Mouse (Mus musculus) hindbrain, embryonic 11.5 days (tissue): ENCODE measurements at regions not wholly inside any gene's neighbourhood (a gene's known extent, or its start where the extent isn't known, plus 50 kb on each side); places are given as distances from the start of the nearest gene placed in this dataset.

Experiments used
- ATAC-seq: fragments of 200-750 bp; cut with Nextera tagmentation; 2 replicates; pipeline ENCODE4 v1.8.0; 2017; ENCODE audit warnings: mild to moderate bottlenecking, moderate TSS enrichment, moderate library complexity; ENCODE audit not compliant: low FRiP score
- DNase-seq: peaks from one replicate; pipeline ENCODE4 v3.0.0-alpha.2; 2015; ENCODE audit warnings: low spot score
- H3K27ac ChIP-seq: fragments of 300-500 bp; sonication (generic); 2 replicates; pipeline ENCODE4 v1.5.1; 2014; ENCODE audit warnings: mild to moderate bottlenecking, low read depth, low read length
- H3K27me3 ChIP-seq: fragments of 300-500 bp; sonication (generic); 2 replicates; pipeline ENCODE4 v1.6.1; 2014; ENCODE audit warnings: mild to moderate bottlenecking, low read length, moderate library complexity, mixed read lengths; ENCODE audit not compliant: control insufficient read depth, insufficient read depth
- H3K36me3 ChIP-seq: fragments of 300-500 bp; sonication (generic); 2 replicates; pipeline ENCODE4 v1.6.1; 2014; ENCODE audit warnings: mild to moderate bottlenecking, low read length, moderate library complexity, mixed read lengths; ENCODE audit not compliant: control insufficient read depth, insufficient read depth
- H3K4me1 ChIP-seq: fragments of 300-500 bp; sonication (generic); replicated peaks from 2 replicates; pipeline ENCODE4 v1.6.1; 2014; ENCODE audit warnings: low read length, mixed read lengths; ENCODE audit not compliant: control insufficient read depth, insufficient read depth
- H3K4me2 ChIP-seq: fragments of 300-500 bp; sonication (generic); replicated peaks from 2 replicates; pipeline ENCODE4 v1.6.1; 2014; ENCODE audit warnings: mild to moderate bottlenecking, low read depth, low read length
- H3K4me3 ChIP-seq: fragments of 300-500 bp; sonication (generic); 2 replicates; pipeline ENCODE4 v1.5.1; 2014; ENCODE audit warnings: low read depth, low read length
- H3K9ac ChIP-seq: fragments of 300-500 bp; sonication (generic); 2 replicates; pipeline ENCODE4 v1.6.1; 2014; ENCODE audit warnings: low read depth, low read length
- H3K9me3 ChIP-seq: fragments of 300-500 bp; sonication (generic); 2 replicates; pipeline ENCODE4 v1.6.1; 2016; ENCODE audit warnings: low read length; ENCODE audit not compliant: control insufficient read depth
- WGBS: fragments of 180-500 bp; shearing (Covaris S2); extraction: QIAGEN DNeasy Blood & Tissue Kit; methylation state at CpG from one replicate; pipeline ENCODE4 v1.1.7; 2014; 5-methylcytosine and 5-hydroxymethylcytosine counted together

- Histone ChIP-seq H3K4me3 (no peak overlapping the region), H3K4me2 (no peak overlapping the region), H3K9ac (no peak overlapping the region), H3K36me3 (no peaks in the 10 kb centered on the region), H3K27ac (no peak overlapping the region), H3K27me3 (no peaks in the 10 kb centered on the region), H3K4me1 (0 out of 2 replicates have a peak, but pooled peaks cover 2% of the 10 kb centered on the region), H3K9me3 (no peaks in the 10 kb centered on the region)
- ATAC-seq (0 out of 2 replicates have a peak, but pooled peaks have one; percentile 25), DNase-seq (peak; percentile 13)
- 25% methylated on average over 3 of the region's 3 CpGs for WGBS
Observed at GRCm38 (mm10) chr10:92248648-92249047, 473.6 kb downstream of the Nedd1 start.

- Histone ChIP-seq H3K9me3 (no peaks in the 10 kb centered on the region), H3K9ac (no peak overlapping the region), H3K36me3 (no peaks in the 10 kb centered on the region), H3K4me2 (no peak overlapping the region), H3K27ac (peak overlapping the region; percentile 67; the same call in 1 of the 2 replicates), H3K27me3 (no peaks in the 10 kb centered on the region), H3K4me1 (0 out of 2 replicates have a peak, but pooled peaks cover 2% of the 10 kb centered on the region), H3K4me3 (no peak overlapping the region)
- 35% methylated on average over 5 of the region's 5 CpGs for WGBS
- DNase-seq: no peak
- ATAC-seq: no peak
Observed at GRCm38 (mm10) chr10:92247449-92247805, 474.8 kb downstream of the Nedd1 start.

DNA sequence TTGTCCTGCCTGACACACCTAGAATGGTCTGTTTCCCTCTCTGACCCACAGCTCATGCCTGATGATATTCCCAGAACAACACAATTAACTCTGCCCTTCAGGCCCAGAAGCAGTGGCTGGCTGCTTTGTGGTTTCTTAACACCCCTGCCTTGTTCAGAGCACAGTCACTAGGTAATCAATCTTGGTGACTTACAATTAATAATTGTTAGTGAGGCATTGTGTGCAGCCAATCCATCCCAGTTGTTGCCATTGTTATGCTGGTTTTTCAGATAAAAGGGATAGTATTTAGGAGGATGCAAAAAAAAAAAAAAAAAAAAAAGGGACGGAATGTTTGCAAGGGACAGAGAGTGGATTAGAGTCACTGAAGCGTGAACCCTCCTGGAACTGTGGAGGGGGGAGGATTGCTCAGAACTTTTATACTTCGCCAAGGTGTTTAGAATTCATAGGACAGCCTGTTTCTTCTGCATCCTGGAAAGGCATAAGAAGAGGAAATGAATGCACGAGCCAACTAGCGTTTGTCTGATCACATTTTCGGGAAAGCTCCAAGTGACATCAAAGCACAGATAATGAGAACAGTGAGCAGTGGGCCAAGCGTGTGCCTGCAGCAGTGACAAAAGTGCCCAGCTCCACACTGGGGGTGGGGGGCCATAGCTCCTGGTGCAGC, 475.3 kb downstream of the Nedd1 start:
- H3K36me3 ChIP-seq: no peaks in the 10 kb centered on the region
- H3K9me3 ChIP-seq: no peaks in the 10 kb centered on the region
- H3K4me2 ChIP-seq: no peak overlapping the region
- peak; percentile 35 for DNase-seq
- H3K9ac ChIP-seq: no peak overlapping the region
- peak; percentile 71 for ATAC-seq
- no peaks in the 10 kb centered on the region for H3K27me3 ChIP-seq
- no peak overlapping the region for H3K4me3 ChIP-seq
- 22% methylated on average over 7 of the region's 7 CpGs for WGBS
- H3K27ac ChIP-seq: peak overlapping the region; percentile 67; the same call in 1 of the 2 replicates
- 0 out of 2 replicates have a peak, but pooled peaks cover 2% of the 10 kb centered on the region for H3K4me1 ChIP-seq

DNA sequence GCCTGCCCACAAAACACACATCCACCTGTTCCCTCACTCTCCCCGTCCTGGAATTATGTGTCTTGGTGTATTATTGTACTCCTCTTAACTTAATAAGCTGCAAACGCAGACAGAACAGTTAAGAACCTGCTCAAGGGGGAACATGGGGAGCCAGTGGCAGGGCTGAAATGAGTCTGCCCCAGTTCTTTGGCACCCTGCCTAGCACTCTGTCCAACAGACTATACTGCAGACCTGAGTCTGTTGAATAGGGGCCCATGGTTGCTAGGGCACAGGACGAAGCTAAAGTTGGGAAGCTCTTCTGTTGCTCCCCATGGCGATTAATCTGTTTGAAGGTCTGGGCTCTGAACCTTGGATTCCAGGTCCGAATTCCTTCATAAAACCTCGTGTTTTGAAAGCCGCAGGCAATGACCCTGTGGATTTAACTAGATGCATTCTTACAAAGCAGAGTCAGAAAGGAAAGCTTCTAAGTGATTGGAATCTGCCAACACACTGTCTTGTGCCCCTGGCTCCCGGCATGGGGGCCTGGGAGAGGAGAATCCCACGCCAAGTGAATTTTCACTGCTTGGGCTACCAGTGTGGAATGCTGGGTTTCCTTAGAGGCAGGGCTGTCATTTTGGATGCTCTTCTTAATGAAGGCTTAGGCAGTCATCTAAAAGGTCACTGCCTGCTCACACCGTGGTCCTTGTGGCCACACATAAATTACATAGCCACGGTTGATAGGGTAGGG, 479.3 kb downstream of the Nedd1 start:
- H3K27ac ChIP-seq: no peak overlapping the region

DNA sequence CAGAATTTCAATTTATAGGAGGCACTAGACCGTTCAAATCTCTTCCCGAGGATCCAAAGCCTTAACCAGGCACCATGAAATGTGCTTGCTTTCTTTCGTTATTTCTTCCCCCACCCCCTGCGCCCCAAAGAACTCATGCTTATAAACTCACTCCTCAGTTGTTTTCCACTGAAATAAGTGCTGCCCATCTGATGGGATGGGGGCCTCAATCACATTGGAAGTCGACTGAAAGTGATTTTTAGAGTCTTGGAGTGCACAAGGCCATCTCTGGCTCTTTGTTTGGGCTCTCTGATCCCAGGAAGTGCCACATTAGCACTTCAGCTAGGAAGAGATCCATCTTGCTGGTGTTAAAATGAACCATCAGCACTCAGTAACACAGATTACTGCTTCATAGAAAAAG, 484.3 kb downstream of the Nedd1 start:
- no peaks in the 10 kb centered on the region for H3K27me3 ChIP-seq
- DNase-seq: no peak
- no peaks in the 10 kb centered on the region for H3K4me1 ChIP-seq
- no peaks in the 10 kb centered on the region for H3K36me3 ChIP-seq
- no peak overlapping the region for H3K4me2 ChIP-seq
- H3K9me3 ChIP-seq: no peaks in the 10 kb centered on the region
- no peak overlapping the region for H3K27ac ChIP-seq
- no peak overlapping the region for H3K9ac ChIP-seq
- ATAC-seq: no peak
- 54% methylated on average over 5 of the region's 5 CpGs for WGBS
- H3K4me3 ChIP-seq: no peak overlapping the region

More for the DNA sequence above, 479.3 kb downstream of the Nedd1 start:
- ATAC-seq (0 out of 2 replicates have a peak, but pooled peaks have one; percentile 41), DNase-seq (peak; percentile 17)
- Histone ChIP-seq H3K4me1 (0 out of 2 replicates have a peak, but pooled peaks cover 2% of the 10 kb centered on the region), H3K9me3 (no peaks in the 10 kb centered on the region), H3K4me3 (no peak overlapping the region), H3K36me3 (no peaks in the 10 kb centered on the region), H3K27me3 (no peaks in the 10 kb centered on the region), H3K9ac (no peak overlapping the region), H3K4me2 (no peak overlapping the region)
- 46% methylated on average over 11 of the region's 11 CpGs for WGBS

- WGBS: 67% methylated on average over 2 of the region's 2 CpGs
- no peaks in the 10 kb centered on the region for H3K9me3 ChIP-seq
- no peak for ATAC-seq
- H3K27ac ChIP-seq: no peak overlapping the region
- no peaks in the 10 kb centered on the region for H3K27me3 ChIP-seq
- no peak overlapping the region for H3K9ac ChIP-seq
- no peaks in the 10 kb centered on the region for H3K4me1 ChIP-seq
- H3K4me2 ChIP-seq: no peak overlapping the region
- no peak for DNase-seq
- no peaks in the 10 kb centered on the region for H3K36me3 ChIP-seq
- no peak overlapping the region for H3K4me3 ChIP-seq
Observed at GRCm38 (mm10) chr10:92232081-92232480, 490.1 kb downstream of the Nedd1 start.

DNA sequence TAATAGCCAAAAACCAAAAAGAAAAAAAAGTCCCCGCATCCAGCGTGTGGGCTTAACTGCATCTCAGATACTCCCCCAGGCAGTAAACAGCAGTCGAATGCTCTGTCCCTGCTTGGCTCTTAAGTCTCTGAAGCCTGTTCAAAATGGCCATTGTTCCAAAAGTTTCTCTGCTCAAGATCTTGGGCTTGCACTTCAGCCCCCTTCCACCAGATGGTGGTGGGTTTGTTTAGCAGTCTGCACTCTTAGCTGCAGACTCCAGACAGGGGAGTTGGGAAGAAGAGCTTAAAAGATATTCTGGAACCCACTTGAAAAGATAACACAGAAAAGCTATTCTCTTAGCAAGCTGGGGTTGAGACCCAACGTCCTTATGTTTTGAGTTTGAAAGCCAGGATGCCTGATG, 496.4 kb downstream of the Nedd1 start:
- H3K36me3 ChIP-seq: no peaks in the 10 kb centered on the region
- H3K4me3 ChIP-seq: no peak overlapping the region
- H3K27me3 ChIP-seq: no peaks in the 10 kb centered on the region
- H3K4me1 ChIP-seq: no peaks in the 10 kb centered on the region
- no peaks in the 10 kb centered on the region for H3K9me3 ChIP-seq
- ATAC-seq (no peak), DNase-seq (peak; percentile 10)
- H3K27ac ChIP-seq: no peak overlapping the region
- no peak overlapping the region for H3K9ac ChIP-seq
- no peak overlapping the region for H3K4me2 ChIP-seq
- WGBS: 75% methylated on average over 4 of the region's 4 CpGs

- Histone ChIP-seq H3K4me2 (no peak overlapping the region), H3K9me3 (no peaks in the 10 kb centered on the region), H3K9ac (no peak overlapping the region), H3K27ac (no peak overlapping the region), H3K27me3 (no peaks in the 10 kb centered on the region), H3K4me1 (no peaks in the 10 kb centered on the region), H3K4me3 (no peak overlapping the region), H3K36me3 (no peaks in the 10 kb centered on the region)
- DNase-seq (no peak), ATAC-seq (no peak)
- 91% methylated on average over 7 of the region's 7 CpGs for WGBS
Observed at GRCm38 (mm10) chr10:92225071-92225470, 497.1 kb downstream of the Nedd1 start.

DNA sequence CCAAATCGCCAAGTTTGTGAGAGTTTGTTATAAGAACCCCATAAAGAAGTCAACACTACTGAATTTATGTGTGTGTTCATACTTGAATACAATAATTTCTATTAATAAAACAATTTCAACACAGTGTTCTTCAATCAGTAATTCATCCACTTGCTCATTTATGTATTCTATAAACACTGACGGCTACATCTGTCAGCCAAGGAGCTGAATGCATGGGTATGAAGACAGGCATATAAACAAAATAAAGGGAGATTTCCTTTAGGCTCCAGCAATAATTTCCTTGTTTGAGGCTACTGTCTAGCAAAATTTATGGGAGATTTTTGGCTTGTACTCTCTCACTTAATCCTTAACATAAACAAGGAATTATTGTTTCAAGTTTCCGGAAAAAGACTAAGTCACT, 502.9 kb downstream of the Nedd1 start:
- Histone ChIP-seq H3K27me3 (no peaks in the 10 kb centered on the region), H3K27ac (no peak overlapping the region), H3K4me1 (no peaks in the 10 kb centered on the region), H3K9me3 (no peaks in the 10 kb centered on the region), H3K9ac (no peak overlapping the region), H3K36me3 (no peaks in the 10 kb centered on the region), H3K4me2 (no peak overlapping the region), H3K4me3 (no peak overlapping the region)
- ATAC-seq: no peak
- no peak for DNase-seq
- 92% methylated on average over 3 of the region's 3 CpGs for WGBS
